Mouse (Mus musculus) lung, postnatal 0 days (tissue): Measurements from ENCODE around the gene Ptbp1.
A peak's percentile ranks its signal among the peaks of the same experiment; 100 is the strongest.

Experiments used
- CTCF ChIP-seq: IDR thresholded peaks from 2 replicates; pipeline ENCODE4 v1.5.1; 2016; ENCODE audit warnings: antibody characterized with exemption, mild to moderate bottlenecking
- EP300 ChIP-seq: IDR thresholded peaks from 2 replicates; pipeline ENCODE4 v1.6.1; 2016; ENCODE audit warnings: antibody characterized with exemption, mild to moderate bottlenecking, control low read depth

- no peak for TF ChIP-seq EP300
- TF ChIP-seq CTCF, result peak; percentile 48
Observed at GRCm38 (mm10) chr10:79900951-79901410, 46.8 kb downstream of the Ptbp1 start.
